Mouse (Mus musculus): ENCODE data around the gene Strbp. TPM values are rescaled to one million over a fixed set of nuclear protein-coding genes. Genes with fewer than 3 reads are reported as not detected.

Gene Strbp
- total RNA-seq (2023), result 10 to 100 TPM; 31.6 to 33.9 TPM

GRCm38 (mm10) chr2:37703230-37703954 is at the start of gene Strbp:
Gene Strbp (minus strand): TSS chr2:37703859.

GRCm38 (mm10) chr2:37516030-37516710 is 187.5 kb downstream of the Strbp start, which contains the start of gene Gpr21:
Gene Gpr21 (plus strand): TSS chr2:37516332.

GRCm38 (mm10) chr2:37442611-37443591 is 260.8 kb downstream of the Strbp start, which contains the start of the genes Zbtb26, Zbtb6 and Rabgap1:
Gene Zbtb26 (minus strand): TSS chr2:37443135.
Gene Zbtb6 (minus strand): TSS chr2:37443171.
Gene Rabgap1 (plus strand): TSS chr2:37443279.

Other genes starting within 250 kb of the Strbp start
- gene Gpr21, start 187.5 kb downstream of the Strbp start, total RNA-seq (2023), result 1 to 10 TPM; 4.9 to 5.8 TPM
- gene Crb2, start 72.4 kb upstream of the Strbp start, total RNA-seq (2023), result not detected